In the genomic region with DNA sequence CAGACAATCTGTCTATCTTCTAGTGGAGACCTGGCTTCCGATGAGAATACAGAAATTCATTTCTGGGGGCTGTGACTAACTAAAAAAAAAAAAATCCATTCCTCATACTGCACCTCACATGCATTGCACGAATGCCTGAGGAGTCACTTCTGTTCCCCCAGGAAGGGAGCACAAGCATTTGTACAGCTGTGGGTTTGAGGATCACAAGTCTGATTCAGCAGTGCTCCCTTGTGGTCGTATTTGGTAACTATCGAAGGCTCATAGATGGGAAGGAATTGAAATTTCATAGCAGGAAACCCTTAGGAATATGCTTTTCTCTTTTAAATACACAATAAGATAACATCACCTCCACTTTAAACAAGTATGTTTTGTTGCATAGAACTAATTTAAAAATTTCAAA, we compare ENCODE assay signal across 8 mouse cellular contexts. TPM values are rescaled to one million over a fixed set of nuclear protein-coding genes. Genes with fewer than 3 reads are reported as not detected.
DNase-seq lines count a peak whose midpoint lies in the region; ATAC-seq and TF ChIP-seq lines count a peak whose summit lies in the region.

No protein-coding gene starts in this region.

- H3K4me2 ChIP-seq in kidney, postnatal 0 days (ENCODE audit: low read length): no peak overlapping the region

- 25% methylated on average over 4 of the region's 4 CpGs for WGBS in kidney, postnatal 0 days
- 6% methylated on average over 4 of the region's 4 CpGs for WGBS in lung, adult 2 months

- ATAC-seq in cerebellum, adult (ENCODE audit: insufficient number of reproducible peaks, low FRiP score, low TSS enrichment): peak; percentile 49; the same call in 1 of the 2 replicates
- ATAC-seq in kidney, postnatal 0 days (replicated peaks; ENCODE audit: low FRiP score, low read depth): no peak

- H3K36me3 ChIP-seq in kidney, postnatal 0 days (ENCODE audit: insufficient read depth, low read length): no peaks in the 10 kb centered on the region

- H3K9me3 ChIP-seq in kidney, postnatal 0 days (replicated peaks; ENCODE audit: low read length): no peaks in the 10 kb centered on the region

- H3K27me3 ChIP-seq in kidney, postnatal 0 days (ENCODE audit: insufficient read depth, low read length): no peaks in the 10 kb centered on the region

- no peaks in the 10 kb centered on the region for H3K4me1 ChIP-seq in kidney, postnatal 0 days (replicated peaks; ENCODE audit: insufficient read depth, low read length)
- H3K4me1 ChIP-seq in lung, adult 2 months (ENCODE audit: control insufficient read depth, insufficient read depth, low read length): peaks cover 4% of the 10 kb centered on the region; the same call in 1 of the 2 replicates

- H3K27ac ChIP-seq in kidney, postnatal 0 days: no peak overlapping the region

- TF ChIP-seq CTCF in kidney, postnatal 0 days (IDR thresholded peaks at IDR 0.05; ENCODE audit: low read depth): peak; percentile 81
- TF ChIP-seq CTCF in lung, adult 2 months (IDR thresholded peaks at IDR 0.05; ENCODE audit: insufficient read depth, low read length): peak; percentile 37

- no peak for DNase-seq in cerebellum, adult 9-11 months
- peak; percentile 58 for DNase-seq in MN1 (ENCODE audit: low spot score)
- peak; percentile 19 to 44 for DNase-seq in cerebellum, postnatal 36 days
- DNase-seq in gastrocnemius, postnatal 4 days (ENCODE audit: low spot score in 2 of 2): peak; percentile 42 to 70
- DNase-seq in kidney, postnatal 0 days (ENCODE audit: low spot score): peak; percentile 89
- peak; percentile 22 for DNase-seq in lung, adult 2 months
- DNase-seq in skeletal muscle tissue, adult 2 months (ENCODE audit: low read depth, low spot score): peak; percentile 64

- TF ChIP-seq POLR2A in lung, adult 2 months (IDR thresholded peaks at IDR 0.05; ENCODE audit: borderline replicate concordance, extremely low read depth, low read depth, low read length): no peak

- no peak overlapping the region for H3K4me3 ChIP-seq in kidney, postnatal 0 days (replicated peaks; ENCODE audit: low read depth, low read length)
- H3K4me3 ChIP-seq in lung, adult 2 months (replicated peaks; ENCODE audit: extremely low read depth, low read depth, low read length): no peak overlapping the region

- H3K9ac ChIP-seq in kidney, postnatal 0 days (ENCODE audit: low read depth, low read length): no peak overlapping the region

RNA-seq across cellular contexts. Expression of gene Icos, which starts 16.6 kb away (rescaled TPM):
- under 1 TPM; 0.08 to 0.15 TPM for total RNA-seq in gastrocnemius, postnatal 4 days (2021)
- 0.05 and 0.08 TPM in 2 replicates for polyA plus RNA-seq in kidney, postnatal 0 days (2015; fragmentation: Nextera tagmentation; extraction: Ambion mirVana)
- polyA plus RNA-seq in lung, adult 2 months (2012; rRNA removed): 0.48 and 0.60 TPM in 2 replicates
